ENCODE assay signal across 9 mouse cellular contexts in the genomic region with DNA sequence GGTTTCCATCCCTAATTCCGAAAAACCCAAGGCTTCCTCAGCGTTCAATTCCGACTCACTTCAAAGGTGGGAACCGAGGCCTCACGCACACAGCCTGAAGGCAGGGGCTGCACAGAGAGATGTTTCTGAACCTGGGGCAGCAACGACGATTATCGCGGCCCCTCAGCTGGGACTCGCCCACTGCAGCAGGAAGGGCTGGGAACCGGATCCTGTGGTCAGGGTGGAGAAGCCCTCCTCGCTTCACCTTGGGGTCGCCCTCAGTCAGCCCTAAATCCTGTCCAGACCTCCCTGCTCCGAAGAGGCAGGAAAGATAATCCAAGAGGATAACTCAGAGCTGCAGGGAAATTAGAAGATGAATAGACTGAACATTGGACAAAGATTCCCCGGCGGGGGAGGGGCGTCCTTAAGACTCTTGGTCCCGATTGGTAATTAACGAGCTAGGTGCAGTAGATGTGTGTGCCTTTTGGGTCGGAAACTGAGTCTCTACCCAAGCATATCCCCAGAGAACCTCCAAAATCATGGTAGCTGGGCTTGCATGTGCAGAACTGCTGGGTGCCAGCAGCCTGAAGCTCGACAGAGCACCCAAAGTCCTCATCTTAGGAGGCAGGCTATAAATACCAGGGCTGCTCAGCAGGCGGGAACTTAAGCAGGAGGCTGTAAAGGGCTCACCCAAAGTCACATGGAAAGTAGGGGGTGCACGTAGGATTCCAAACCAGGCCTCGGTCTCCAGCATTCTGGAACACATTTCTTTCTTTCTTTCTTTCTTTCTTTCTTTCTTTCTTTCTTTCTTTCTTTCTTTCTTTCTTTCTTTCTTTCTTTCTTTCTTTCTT. TPM values are rescaled to one million over a fixed set of nuclear protein-coding genes. Genes with fewer than 3 reads are reported as not detected.
DNase-seq lines count a peak whose midpoint lies in the region; ATAC-seq lines count a peak whose summit lies in the region.
"Had no signal": no experiment of that assay in that cellular context is flagged by ENCODE, and none has a peak within 500 bp of the region (broad histone marks: within the 10 kb centered on the region; RNA-seq: fewer than 3 reads in every experiment).

No protein-coding gene starts in this region.

- no peak overlapping the region for H3K27ac ChIP-seq in lung, embryonic 16.5 days (ENCODE audit: low read length)
- H3K27ac ChIP-seq in forebrain, embryonic 12.5 days, result no peak overlapping the region
- H3K27ac ChIP-seq in stomach, embryonic 14.5 days (ENCODE audit: low read length), result no peak overlapping the region

- H3K4me2 ChIP-seq in lung, embryonic 16.5 days (ENCODE audit: low read depth, low read length), result peak overlapping the region; percentile 51
- H3K4me2 ChIP-seq in forebrain, embryonic 12.5 days, result peak overlapping the region; percentile 45
- H3K4me2 ChIP-seq in stomach, embryonic 14.5 days (replicated peaks; ENCODE audit: low read depth, low read length), result peak overlapping the region; percentile 37

- H3K36me3 ChIP-seq in lung, embryonic 16.5 days (ENCODE audit: control insufficient read depth, insufficient read depth, low read length), result no peaks in the 10 kb centered on the region
- no peaks in the 10 kb centered on the region for H3K36me3 ChIP-seq in forebrain, embryonic 12.5 days (replicated peaks)
- H3K36me3 ChIP-seq in stomach, embryonic 14.5 days (ENCODE audit: control insufficient read depth, insufficient read depth, low read length), result no peaks in the 10 kb centered on the region

- no peak for ATAC-seq in lung, embryonic 16.5 days (ENCODE audit: low read depth)
- ATAC-seq in forebrain, embryonic 12.5 days (ENCODE audit: low FRiP score), result no peak
- no peak for ATAC-seq in stomach, embryonic 14.5 days (ENCODE audit: insufficient number of reproducible peaks, insufficient read depth, low FRiP score, low read depth)

- no peaks in the 10 kb centered on the region for H3K27me3 ChIP-seq in lung, embryonic 16.5 days (ENCODE audit: control insufficient read depth, insufficient read depth, low read depth, low read length)
- no peaks in the 10 kb centered on the region for H3K27me3 ChIP-seq in forebrain, embryonic 12.5 days
- no peaks in the 10 kb centered on the region for H3K27me3 ChIP-seq in stomach, embryonic 14.5 days (ENCODE audit: control insufficient read depth, insufficient read depth, low read length)

- peak overlapping the region; percentile 52; the same call in 1 of the 2 replicates for H3K9ac ChIP-seq in lung, embryonic 16.5 days (ENCODE audit: low read length)
- no peak overlapping the region for H3K9ac ChIP-seq in forebrain, embryonic 12.5 days
- H3K9ac ChIP-seq in stomach, embryonic 14.5 days (replicated peaks; ENCODE audit: low read depth, low read length), result no peak overlapping the region

- peak overlapping the region; percentile 15 for H3K4me3 ChIP-seq in lung, embryonic 16.5 days (ENCODE audit: low read length)
- H3K4me3 ChIP-seq in forebrain, embryonic 12.5 days (replicated peaks), result peak overlapping the region; percentile 23
- H3K4me3 ChIP-seq in stomach, embryonic 14.5 days (ENCODE audit: low read depth, low read length), result peak overlapping the region; percentile 13; the same call in 1 of the 2 replicates

- H3K9me3 ChIP-seq in lung, embryonic 16.5 days (ENCODE audit: control insufficient read depth, low read length), result peaks cover 3% of the 10 kb centered on the region; the same call in 1 of the 2 replicates
- no peaks in the 10 kb centered on the region for H3K9me3 ChIP-seq in forebrain, embryonic 12.5 days
- H3K9me3 ChIP-seq in stomach, embryonic 14.5 days (ENCODE audit: control insufficient read depth, low read depth, low read length), result no peaks in the 10 kb centered on the region

- no peaks in the 10 kb centered on the region; the same call in 1 of the 2 replicates for H3K4me1 ChIP-seq in lung, embryonic 16.5 days (replicated peaks; ENCODE audit: control insufficient read depth, insufficient read depth, low read length)
- H3K4me1 ChIP-seq in forebrain, embryonic 12.5 days, result peaks cover 9% of the 10 kb centered on the region
- 0 out of 2 replicates have a peak, but pooled peaks cover 5% of the 10 kb centered on the region for H3K4me1 ChIP-seq in stomach, embryonic 14.5 days (ENCODE audit: control insufficient read depth, insufficient read depth, low read length)

- DNase-seq in lung, postnatal 10 days, result no peak
- DNase-seq in liver, result peak; percentile 13
- no peak for DNase-seq in spleen, postnatal 10 days (ENCODE audit: low spot score in 2 of 2)
- no peak for DNase-seq in layer of hippocampus, postnatal 36 days
- DNase-seq in spleen, postnatal 14 days (ENCODE audit: low spot score in 2 of 2), result no peak
- DNase-seq: adrenal gland, adult 8-10 months had no signal

- WGBS in lung, embryonic 16.5 days, result 10% methylated on average over 24 of the region's 24 CpGs
- 6% methylated on average over 24 of the region's 24 CpGs for WGBS in forebrain, embryonic 12.5 days
- WGBS in stomach, embryonic 14.5 days, result 9% methylated on average over 24 of the region's 24 CpGs

RNA-seq across cellular contexts. Expression of gene Adgrl1, which starts 37.3 kb away (rescaled TPM):
- 14.8 and 16.1 TPM in 2 replicates for polyA plus RNA-seq in lung, embryonic 16.5 days (2015; fragmentation: Nextera tagmentation; extraction: Ambion mirVana)
- 30.4 and 31.3 TPM in 2 replicates for polyA plus RNA-seq in forebrain, embryonic 12.5 days (2016; fragmentation: Nextera tagmentation; extraction: Ambion mirVana)
- 29.5 and 31.3 TPM in 2 replicates for polyA plus RNA-seq in stomach, embryonic 14.5 days (2014; fragmentation: Nextera tagmentation; extraction: Ambion mirVana)
- total RNA-seq in layer of hippocampus, postnatal 36 days (2021), result 100 to 1,000 TPM; 319 to 321 TPM
